Mouse (Mus musculus): ENCODE measurements around the gene Plekha7. TPM values are rescaled to one million over a fixed set of nuclear protein-coding genes. Genes with fewer than 3 reads are reported as not detected.

Gene Plekha7
- total RNA-seq, 2 experiments from 2014 or later = 13.8 to 14.6 TPM

GRCm38 (mm10) chr7:116187521-116187920 is 120.7 kb downstream of the Plekha7 start:
- no peak for DNase-seq

GRCm38 (mm10) chr7:116186847-116187246 is 121.3 kb downstream of the Plekha7 start:
- no peak for DNase-seq

GRCm38 (mm10) chr7:116186156-116186555 is 122.0 kb downstream of the Plekha7 start:
- DNase-seq = no peak

GRCm38 (mm10) chr7:116184358-116185057 is 123.7 kb downstream of the Plekha7 start:
- no peak for DNase-seq

GRCm38 (mm10) chr7:116182451-116182850 is 125.7 kb downstream of the Plekha7 start:
- peak; percentile 36 to 48 for DNase-seq

GRCm38 (mm10) chr7:116181444-116181946 is 126.7 kb downstream of the Plekha7 start:
- no peak for DNase-seq

GRCm38 (mm10) chr7:116178916-116179315 is 129.3 kb downstream of the Plekha7 start:
- DNase-seq = no peak

- no peak for DNase-seq
These were observed 135.4 kb downstream of the Plekha7 start for GRCm38 (mm10) chr7:116172774-116173173.

GRCm38 (mm10) chr7:116169426-116169825 is 138.8 kb downstream of the Plekha7 start:
- no peak for DNase-seq

GRCm38 (mm10) chr7:116168224-116168623 is 140.0 kb downstream of the Plekha7 start:
- peak; percentile 13 to 17 for DNase-seq

- DNase-seq = no peak
These were observed 143.9 kb downstream of the Plekha7 start for GRCm38 (mm10) chr7:116164232-116164631.

- DNase-seq = peak; percentile 32 to 47
These were observed 146.6 kb downstream of the Plekha7 start for GRCm38 (mm10) chr7:116161544-116161943.

- DNase-seq = no peak
These were observed 151.4 kb downstream of the Plekha7 start for GRCm38 (mm10) chr7:116156894-116157143.

- DNase-seq = peak; percentile 29 to 32
These were observed 151.9 kb downstream of the Plekha7 start for GRCm38 (mm10) chr7:116156072-116156893.

GRCm38 (mm10) chr7:116153781-116154368 is 154.3 kb downstream of the Plekha7 start:
- DNase-seq = peak; percentile 43 to 48

- no peak for DNase-seq
These were observed 158.6 kb downstream of the Plekha7 start for GRCm38 (mm10) chr7:116149568-116149967.

- DNase-seq = no peak
These were observed 161.1 kb downstream of the Plekha7 start for GRCm38 (mm10) chr7:116147114-116147513.

GRCm38 (mm10) chr7:116145030-116145429 is 163.1 kb downstream of the Plekha7 start:
- no peak for DNase-seq

- DNase-seq = peak in 1 of 2 experiments; percentile 25
These were observed 170.5 kb downstream of the Plekha7 start for GRCm38 (mm10) chr7:116137671-116138070.

- no peak for DNase-seq
These were observed 171.0 kb downstream of the Plekha7 start for GRCm38 (mm10) chr7:116137149-116137548.

- DNase-seq = no peak
These were observed 173.5 kb downstream of the Plekha7 start for GRCm38 (mm10) chr7:116134413-116135292.

- DNase-seq = peak; percentile 83
These were observed 176.1 kb downstream of the Plekha7 start for GRCm38 (mm10) chr7:116132078-116132477.

Measured in adrenal gland, postnatal 36 days (tissue).